Mouse (Mus musculus): ENCODE results near the gene Myo5a. TPM values are rescaled to one million over a fixed set of nuclear protein-coding genes. Genes with fewer than 3 reads are reported as not detected.

Gene Myo5a
- 33.1 and 33.5 TPM in 2 replicates for polyA plus RNA-seq (2015; fragmentation: Nextera tagmentation; extraction: Ambion mirVana)

- ATAC-seq (ENCODE audit: low read depth): peak; percentile 79
- Histone ChIP-seq H3K27ac (replicated peaks) (peak within 1 kb of the TSS; percentile 96), H3K9me3 (no peaks in the 10 kb centered on the region), H3K4me2 (peak within 1 kb of the TSS; percentile 62), H3K36me3 (no peaks in the 10 kb centered on the region), H3K27me3 (no peaks in the 10 kb centered on the region), H3K4me3 (peak within 1 kb of the TSS; percentile 88), H3K9ac (peak within 1 kb of the TSS; percentile 97), H3K4me1 (replicated peaks) (peaks cover 30% of the 10 kb centered on the region)
- WGBS: 22% methylated on average over 23 of the region's 23 CpGs
These were observed at the start of gene Myo5a for GRCm38 (mm10) chr9:75070457-75071028. Gene Myo5a, plus strand, starts transcription at chr9:75071015.

GRCm38 (mm10) chr9:75022546-75022945 is 48.3 kb upstream of the Myo5a start:
- no peak overlapping the region for H3K27ac ChIP-seq (replicated peaks)
- no peak overlapping the region for H3K9ac ChIP-seq
- peaks cover 73% of the 10 kb centered on the region for H3K36me3 ChIP-seq
- H3K9me3 ChIP-seq: no peaks in the 10 kb centered on the region
- ATAC-seq (ENCODE audit: low read depth): no peak
- H3K4me1 ChIP-seq (replicated peaks): no peaks in the 10 kb centered on the region
- no peak overlapping the region for H3K4me2 ChIP-seq
- H3K27me3 ChIP-seq: no peaks in the 10 kb centered on the region
- H3K4me3 ChIP-seq: no peak overlapping the region
- WGBS: 90% methylated on average over 7 of the region's 7 CpGs

GRCm38 (mm10) chr9:75023150-75023894 is 47.5 kb upstream of the Myo5a start:
- Histone ChIP-seq H3K4me2 (no peak overlapping the region), H3K27ac (replicated peaks) (no peak overlapping the region), H3K27me3 (no peaks in the 10 kb centered on the region), H3K9me3 (no peaks in the 10 kb centered on the region), H3K4me1 (replicated peaks) (no peaks in the 10 kb centered on the region), H3K4me3 (no peak overlapping the region), H3K9ac (no peak overlapping the region), H3K36me3 (peaks cover 73% of the 10 kb centered on the region)
- WGBS: 52% methylated on average over 5 of the region's 5 CpGs
- ATAC-seq (ENCODE audit: low read depth): no peak

GRCm38 (mm10) chr9:75024089-75024488 is 46.7 kb upstream of the Myo5a start:
- Histone ChIP-seq H3K27ac (replicated peaks) (no peak overlapping the region), H3K9ac (no peak overlapping the region), H3K4me3 (no peak overlapping the region), H3K9me3 (no peaks in the 10 kb centered on the region), H3K36me3 (peaks cover 74% of the 10 kb centered on the region), H3K27me3 (no peaks in the 10 kb centered on the region), H3K4me2 (no peak overlapping the region), H3K4me1 (replicated peaks) (no peaks in the 10 kb centered on the region)
- ATAC-seq (ENCODE audit: low read depth): no peak
- WGBS: 65% methylated on average over 7 of the region's 7 CpGs

- Histone ChIP-seq H3K27me3 (no peaks in the 10 kb centered on the region), H3K4me2 (no peak overlapping the region), H3K9me3 (no peaks in the 10 kb centered on the region), H3K4me1 (replicated peaks) (no peaks in the 10 kb centered on the region), H3K27ac (replicated peaks) (no peak overlapping the region), H3K4me3 (no peak overlapping the region), H3K36me3 (peaks cover 72% of the 10 kb centered on the region), H3K9ac (no peak overlapping the region)
- ATAC-seq (ENCODE audit: low read depth): no peak
- 73% methylated on average over 6 of the region's 6 CpGs for WGBS
These were observed 45.1 kb upstream of the Myo5a start for GRCm38 (mm10) chr9:75025689-75026088.

GRCm38 (mm10) chr9:75032408-75032807 is 38.4 kb upstream of the Myo5a start:
- peaks cover 40% of the 10 kb centered on the region for H3K36me3 ChIP-seq
- no peak overlapping the region for H3K9ac ChIP-seq
- no peak overlapping the region for H3K4me2 ChIP-seq
- H3K27ac ChIP-seq (replicated peaks): no peak overlapping the region
- no peaks in the 10 kb centered on the region for H3K27me3 ChIP-seq
- no peak for ATAC-seq (ENCODE audit: low read depth)
- H3K4me3 ChIP-seq: no peak overlapping the region
- no peaks in the 10 kb centered on the region for H3K4me1 ChIP-seq (replicated peaks)
- H3K9me3 ChIP-seq: no peaks in the 10 kb centered on the region
- WGBS: 88% methylated on average over 1 of the region's 1 CpGs

DNA sequence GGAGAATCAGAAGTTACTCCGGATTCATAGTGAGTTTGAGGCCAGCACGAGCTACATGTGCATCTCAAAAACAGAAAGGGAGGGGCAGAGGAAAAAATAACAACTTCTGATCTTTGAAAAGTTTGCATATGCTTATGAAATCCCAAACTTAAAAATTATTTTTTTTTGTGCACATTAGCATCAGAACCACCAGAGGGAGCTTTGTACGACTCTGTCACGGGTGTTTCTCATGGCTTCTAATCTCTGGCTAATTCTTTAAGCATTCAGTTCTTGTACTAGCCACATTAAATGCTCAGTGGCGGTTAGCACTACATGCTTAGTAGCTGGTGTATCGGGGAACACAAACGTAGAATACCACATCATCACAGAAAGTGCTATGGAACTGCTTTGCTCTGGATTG is 37.7 kb upstream of the Myo5a start:
- Histone ChIP-seq H3K4me1 (replicated peaks) (peaks cover 2% of the 10 kb centered on the region), H3K27ac (replicated peaks) (no peak overlapping the region), H3K27me3 (no peaks in the 10 kb centered on the region), H3K4me3 (no peak overlapping the region), H3K9ac (no peak overlapping the region), H3K4me2 (no peak overlapping the region), H3K9me3 (no peaks in the 10 kb centered on the region), H3K36me3 (peaks cover 35% of the 10 kb centered on the region)
- WGBS: 62% methylated on average over 7 of the region's 7 CpGs
- no peak for ATAC-seq (ENCODE audit: low read depth)

DNA sequence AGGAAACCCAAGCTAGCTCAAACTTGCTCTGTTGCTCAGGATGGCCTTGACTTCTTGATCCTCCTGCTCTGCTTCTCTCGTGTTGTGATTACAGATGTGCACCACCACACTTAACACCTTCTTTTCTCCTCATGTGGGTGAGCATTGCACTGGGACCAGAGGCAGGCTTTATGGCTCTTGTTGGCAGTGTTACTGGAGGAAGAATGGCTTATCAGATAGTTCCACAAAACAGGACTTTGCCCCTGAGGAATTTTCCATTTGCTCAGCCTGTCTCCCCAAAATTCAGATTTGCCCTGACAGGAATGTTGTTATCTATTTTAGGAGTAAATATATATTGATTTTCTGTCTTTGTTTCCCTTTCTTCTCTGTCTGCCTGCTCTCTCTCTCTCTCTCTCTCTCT is 36.1 kb upstream of the Myo5a start:
- H3K9me3 ChIP-seq: no peaks in the 10 kb centered on the region
- no peaks in the 10 kb centered on the region for H3K27me3 ChIP-seq
- peaks cover 15% of the 10 kb centered on the region for H3K4me1 ChIP-seq (replicated peaks)
- H3K36me3 ChIP-seq: peaks cover 22% of the 10 kb centered on the region
- no peak overlapping the region for H3K4me3 ChIP-seq
- no peak for ATAC-seq (ENCODE audit: low read depth)
- 47% methylated on average over 1 of the region's 1 CpGs for WGBS
- H3K27ac ChIP-seq (replicated peaks): no peak overlapping the region
- no peak overlapping the region for H3K9ac ChIP-seq
- H3K4me2 ChIP-seq: no peak overlapping the region

DNA sequence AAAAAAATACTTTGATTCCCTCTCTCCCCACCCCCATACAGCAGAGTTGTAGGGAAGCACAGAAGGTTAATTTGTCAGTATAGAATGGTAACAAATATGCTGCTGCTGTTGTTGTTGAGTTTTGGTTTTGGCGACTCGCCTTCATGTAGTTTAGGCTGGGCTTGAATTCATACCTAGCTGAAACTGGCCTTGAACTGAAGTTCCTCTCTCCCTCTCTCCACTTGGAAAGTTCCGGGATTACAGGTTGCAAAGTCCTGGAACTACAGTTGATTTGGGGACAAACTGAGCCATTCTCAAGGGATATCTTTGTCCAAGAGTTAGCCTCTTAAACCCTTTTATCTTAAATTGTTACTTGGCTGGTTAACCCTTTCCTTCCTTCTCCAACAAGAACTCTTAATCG is 34.9 kb upstream of the Myo5a start:
- Histone ChIP-seq H3K4me2 (no peak overlapping the region), H3K9ac (no peak overlapping the region), H3K27ac (replicated peaks) (no peak overlapping the region), H3K36me3 (peaks cover 11% of the 10 kb centered on the region), H3K4me1 (replicated peaks) (peaks cover 19% of the 10 kb centered on the region), H3K27me3 (no peaks in the 10 kb centered on the region), H3K9me3 (no peaks in the 10 kb centered on the region), H3K4me3 (no peak overlapping the region)
- ATAC-seq (ENCODE audit: low read depth): no peak
- 81% methylated on average over 4 of the region's 4 CpGs for WGBS

DNA sequence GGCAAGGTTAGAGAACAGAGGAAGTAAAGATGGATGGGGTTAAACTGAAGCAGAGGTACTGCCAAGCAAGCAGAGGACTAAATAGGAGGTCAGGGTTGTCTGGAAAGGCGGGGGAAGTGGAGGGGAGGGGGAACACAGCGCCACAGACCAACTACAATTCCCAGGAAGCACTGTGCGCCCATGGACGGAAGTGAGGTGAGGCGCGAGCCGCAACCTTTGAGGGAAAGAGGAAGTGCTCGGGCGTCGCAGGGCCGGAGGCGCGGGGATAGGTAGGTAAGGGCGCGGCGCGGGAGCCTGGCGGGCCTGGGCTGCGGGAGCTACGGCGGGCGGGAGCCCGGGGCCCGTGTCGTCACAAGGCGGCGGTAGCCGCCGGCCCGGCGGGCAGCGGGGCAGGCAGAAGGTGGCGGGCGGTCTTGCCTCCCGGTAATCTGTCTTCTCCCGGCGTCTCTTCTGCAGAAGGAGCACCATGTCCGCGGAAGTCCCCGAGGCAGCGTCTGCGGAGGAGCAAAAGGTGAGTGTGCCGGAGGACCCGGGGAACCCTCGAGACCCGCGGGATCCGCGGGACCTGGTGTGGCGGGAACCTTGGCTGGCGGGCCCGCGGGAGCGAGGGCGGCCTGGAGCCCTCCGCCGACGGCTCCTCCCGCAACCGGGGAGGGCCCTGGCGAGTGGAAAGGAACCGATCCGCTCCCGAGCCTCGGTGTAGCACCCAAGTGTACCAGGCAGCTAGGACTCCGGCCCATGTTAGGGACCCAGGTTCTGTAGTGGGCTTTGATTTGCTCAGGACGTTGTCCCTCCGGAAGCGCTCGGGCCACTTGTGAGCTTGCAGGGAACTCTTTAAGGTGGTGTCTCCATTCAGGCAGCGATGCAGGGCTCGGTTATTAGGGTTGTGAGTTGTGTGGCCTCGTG is 33.1 kb upstream of the Myo5a start, which contains the start of gene Arpp19:
TSS of gene Arpp19 (plus strand) at position 164 of the 906 bp plus-strand sequence.
- H3K4me2 ChIP-seq: peak within 1 kb of the TSS; percentile 81

DNA sequence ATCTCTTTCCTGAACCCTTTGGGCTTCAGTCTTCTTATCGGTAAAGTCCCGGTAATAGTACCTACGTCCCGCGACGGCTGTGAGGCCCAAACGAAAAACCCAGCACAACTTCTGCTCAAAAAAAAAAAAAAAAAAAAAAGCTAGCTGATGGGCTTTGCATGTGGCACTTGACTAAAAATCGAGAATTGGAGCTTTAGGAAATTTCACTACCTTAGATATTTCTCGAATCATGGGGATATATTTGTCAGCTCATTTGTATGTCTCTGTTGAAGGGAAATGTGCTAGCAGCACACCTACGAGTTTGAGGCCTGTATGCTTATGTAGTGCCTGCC is 32.5 kb upstream of the Myo5a start:
- Histone ChIP-seq H3K4me1 (replicated peaks) (peaks cover 19% of the 10 kb centered on the region), H3K27me3 (no peaks in the 10 kb centered on the region), H3K27ac (replicated peaks) (no peak overlapping the region), H3K9ac (peak overlapping the region; percentile 93), H3K36me3 (no peaks in the 10 kb centered on the region), H3K4me3 (peak overlapping the region; percentile 97), H3K4me2 (peak overlapping the region; percentile 81), H3K9me3 (no peaks in the 10 kb centered on the region)
- ATAC-seq (ENCODE audit: low read depth): no peak
- 1% methylated on average over 10 of the region's 10 CpGs for WGBS

More for the DNA sequence above, 33.1 kb upstream of the Myo5a start, which contains the start of gene Arpp19:
- Histone ChIP-seq H3K36me3 (no peaks in the 10 kb centered on the region), H3K27me3 (no peaks in the 10 kb centered on the region), H3K9ac (peak within 1 kb of the TSS; percentile 93), H3K4me3 (peak within 1 kb of the TSS; percentile 97), H3K27ac (replicated peaks) (peak within 1 kb of the TSS; percentile 78), H3K4me1 (replicated peaks) (peaks cover 19% of the 10 kb centered on the region), H3K9me3 (no peaks in the 10 kb centered on the region)
- WGBS: under 1% methylated on average over 66 of the region's 73 CpGs
- ATAC-seq (ENCODE audit: low read depth): peak; percentile 97

DNA sequence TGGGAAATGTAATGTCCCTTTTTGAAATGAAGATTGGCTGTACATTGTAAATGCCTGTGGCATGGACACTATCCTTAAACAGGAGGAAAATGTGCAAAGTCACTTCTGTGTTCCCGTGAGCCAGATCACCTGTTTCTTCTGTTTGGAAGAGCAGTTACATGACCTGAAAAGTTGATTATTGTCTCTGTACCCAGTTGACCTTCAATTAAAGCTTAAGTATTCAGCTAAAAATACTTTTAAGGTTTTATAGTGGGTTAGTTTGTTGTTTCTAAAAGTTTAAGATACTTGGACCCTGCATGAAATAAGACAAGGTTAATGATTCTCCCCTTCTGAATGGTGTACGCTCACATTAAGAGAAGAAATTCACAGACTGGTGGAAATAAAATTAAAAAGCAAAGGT is 30.2 kb upstream of the Myo5a start:
- Histone ChIP-seq H3K9ac (no peak overlapping the region), H3K27ac (replicated peaks) (no peak overlapping the region), H3K4me1 (replicated peaks) (peaks cover 19% of the 10 kb centered on the region), H3K4me3 (no peak overlapping the region), H3K27me3 (no peaks in the 10 kb centered on the region), H3K36me3 (no peaks in the 10 kb centered on the region), H3K9me3 (no peaks in the 10 kb centered on the region), H3K4me2 (no peak overlapping the region)
- 87% methylated on average over 2 of the region's 2 CpGs for WGBS
- no peak for ATAC-seq (ENCODE audit: low read depth)

All from neural tube, embryonic 13.5 days (tissue).